In genomic region chr15:93486066-93486465, GRCm38 (mm10) we compare ENCODE assay signal across 17 mouse cellular contexts.
DNase-seq lines count a peak whose midpoint lies in the region; TF ChIP-seq lines count a peak whose summit lies in the region.
"Had no signal": no experiment of that assay in that cellular context is flagged by ENCODE, and none has a peak within 500 bp of the region (broad histone marks: within the 10 kb centered on the region; RNA-seq: fewer than 3 reads in every experiment).

No protein-coding gene starts in this region.

- no peak overlapping the region for H3K4me3 ChIP-seq in gastrocnemius, adult 2 months
- no peak overlapping the region for H3K4me3 ChIP-seq in lung, adult 2 months (replicated peaks; ENCODE audit: extremely low read depth, low read depth, low read length)
- H3K4me3 ChIP-seq: embryonic facial prominence, embryonic 10.5 days; erythroblast, embryonic 14.5 days; hindbrain, embryonic 15.5 days; liver, embryonic 15.5 days; neural tube, embryonic 13.5 days had no signal

- 52% methylated on average over 7 of the region's 7 CpGs for WGBS in lung, adult 2 months

- no peak for TF ChIP-seq CTCF in gastrocnemius, adult 2 months (IDR thresholded peaks at IDR 0.05)
- no peak for TF ChIP-seq CTCF in lung, adult 2 months (IDR thresholded peaks at IDR 0.05; ENCODE audit: insufficient read depth, low read length)

- H3K27ac ChIP-seq in gastrocnemius, adult 2 months: peak overlapping the region; percentile 56
- H3K27ac ChIP-seq: embryonic facial prominence, embryonic 10.5 days; hindbrain, embryonic 15.5 days; liver, embryonic 15.5 days; neural tube, embryonic 13.5 days had no signal

- intact Hi-C loops in gastrocnemius, adult 2 months (cut with DNase I): no loop called here
- intact Hi-C loops in gastrocnemius, postnatal 14 days (cut with DNase I; ENCODE audit: low total_unique reads): no loop called here

- DNase-seq in gastrocnemius, adult 2 months: no peak
- DNase-seq in gastrocnemius, postnatal 14 days: no peak
- DNase-seq in lung, adult 18-20 months: peak; percentile 67 to 77
- no peak for DNase-seq in lung, adult 2 months
- peak; percentile 20 to 33 for DNase-seq in kidney, postnatal 4 days
- DNase-seq in cerebellum, postnatal 4 days (ENCODE audit: low spot score in 2 of 2): no peak
- no peak for DNase-seq in right cerebral cortex, postnatal 25 days
- no peak for DNase-seq in urinary bladder, postnatal 36 days (ENCODE audit: low spot score in 2 of 2)
- DNase-seq: adrenal gland, postnatal 14 days; cerebellum, postnatal 14 days; gastrocnemius, postnatal 10 days; layer of hippocampus, postnatal 36 days had no signal

- H3K4me1 ChIP-seq in lung, adult 2 months (ENCODE audit: control insufficient read depth, insufficient read depth, low read length): peaks cover 19% of the 10 kb centered on the region
- H3K4me1 ChIP-seq: embryonic facial prominence, embryonic 10.5 days; hindbrain, embryonic 15.5 days; liver, embryonic 15.5 days; neural tube, embryonic 13.5 days had no signal

- TF ChIP-seq POLR2A in lung, adult 2 months (IDR thresholded peaks at IDR 0.05; ENCODE audit: borderline replicate concordance, extremely low read depth, low read depth, low read length): no peak

Comparison
In these comparisons a context has a peak if more than half of its experiments do, and no peak if none do; other contexts are left out.
1. DNase-seq: peak in lung, adult 18-20 months (2 of 2) and kidney, postnatal 4 days (2 of 2); none in gastrocnemius, adult 2 months (single experiment), gastrocnemius, postnatal 14 days (single experiment), lung, adult 2 months (single experiment), cerebellum, postnatal 4 days (0 of 2), right cerebral cortex, postnatal 25 days (single experiment) and urinary bladder, postnatal 36 days (0 of 2).